Mouse (Mus musculus) liver, embryonic 16.5 days (tissue): ENCODE results near the gene Cers6. TPM values are rescaled to one million over a fixed set of nuclear protein-coding genes. Genes with fewer than 3 reads are reported as not detected.

Experiments used
- ATAC-seq: fragments of 200-750 bp; cut with Nextera tagmentation; 2 replicates; pipeline ENCODE4 v1.8.0; 2017; ENCODE audit warnings: low read depth, mild to moderate bottlenecking, moderate number of reproducible peaks, moderate library complexity
- H3K27ac ChIP-seq: fragments of 300-500 bp; sonication (generic); 2 replicates; pipeline ENCODE4 v1.5.1; 2014; ENCODE audit warnings: mild to moderate bottlenecking, low read length
- H3K27me3 ChIP-seq: fragments of 300-500 bp; sonication (generic); 2 replicates; pipeline ENCODE4 v1.6.1; 2014; ENCODE audit warnings: low read depth, low read length, mixed read lengths; ENCODE audit not compliant: control insufficient read depth, insufficient read depth
- H3K36me3 ChIP-seq: fragments of 300-500 bp; sonication (generic); 2 replicates; pipeline ENCODE4 v1.6.1; 2014; ENCODE audit warnings: mild to moderate bottlenecking; ENCODE audit not compliant: control insufficient read depth, insufficient read depth
- H3K4me1 ChIP-seq: fragments of 300-500 bp; sonication (generic); 2 replicates; pipeline ENCODE4 v1.6.1; 2014; ENCODE audit warnings: low read depth, low read length, mixed read lengths; ENCODE audit not compliant: control insufficient read depth
- H3K4me2 ChIP-seq: fragments of 300-500 bp; sonication (generic); 2 replicates; pipeline ENCODE4 v1.6.1; 2014; ENCODE audit warnings: low read depth, low read length, mixed read lengths
- H3K4me3 ChIP-seq: fragments of 300-500 bp; sonication (generic); 2 replicates; pipeline ENCODE4 v1.5.1; 2014; ENCODE audit warnings: low read depth, mild to moderate bottlenecking, low read length
- H3K9ac ChIP-seq: fragments of 300-500 bp; sonication (generic); 2 replicates; pipeline ENCODE4 v1.6.1; 2014; ENCODE audit warnings: low read depth, low read length
- H3K9me3 ChIP-seq: fragments of 300-500 bp; sonication (generic); replicated peaks from 2 replicates; pipeline ENCODE4 v1.6.1; 2016; ENCODE audit warnings: low read length; ENCODE audit not compliant: control insufficient read depth
- WGBS: fragments of 180-500 bp; shearing (Covaris S2); extraction: QIAGEN DNeasy Blood & Tissue Kit; methylation state at CpG from one replicate; pipeline ENCODE4 v1.1.7; 2014; ENCODE audit not compliant: insufficient replicate concordance; 5-methylcytosine and 5-hydroxymethylcytosine counted together
- polyA plus RNA-seq: library from polyadenylated mRNA; unstranded; fragments of >200 nt; fragmentation: Nextera tagmentation; extraction: Ambion mirVana; gene quantifications from 2 replicates; pipeline ENCODE4 v1.2.1, GENCODE M21; 2015

Cers6 gene
- polyA plus RNA-seq, 1 experiment from 2014 or later, result 10.7 TPM

GRCm38 (mm10) chr2:68873653-68874441 is 12.6 kb downstream of the Cers6 start:
- 0 out of 2 replicates have a peak overlapping the region, but pooled peaks have one; percentile 24 for H3K4me2 ChIP-seq
- H3K27me3 ChIP-seq, result no peaks in the 10 kb centered on the region

DNA sequence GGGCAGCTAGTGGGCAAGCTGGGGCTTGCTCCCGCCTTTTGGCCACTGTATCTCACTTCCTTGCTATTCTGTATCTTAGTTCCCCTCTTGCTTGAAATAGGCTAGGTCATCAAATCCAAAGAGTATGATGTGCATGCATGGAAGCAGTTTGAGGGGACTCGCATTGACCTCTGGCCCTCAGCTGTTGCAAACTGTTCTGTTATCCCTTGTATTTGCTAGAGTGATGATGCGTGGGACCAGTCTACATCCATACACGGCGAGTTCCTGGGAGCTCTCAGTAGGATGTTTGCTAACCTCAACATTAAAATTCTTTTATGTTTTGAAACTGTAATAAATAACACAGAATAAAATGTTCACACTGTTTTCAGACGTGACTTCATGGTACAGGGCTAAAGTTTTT is 13.3 kb downstream of the Cers6 start:
- 56% methylated on average over 6 of the region's 6 CpGs for WGBS
- ATAC-seq, result no peak
- Histone ChIP-seq H3K4me2 (0 out of 2 replicates have a peak overlapping the region, but pooled peaks have one; percentile 24), H3K9ac (no peak overlapping the region), H3K27me3 (no peaks in the 10 kb centered on the region), H3K36me3 (no peaks in the 10 kb centered on the region), H3K9me3 (no peaks in the 10 kb centered on the region), H3K4me3 (no peak overlapping the region), H3K27ac (peak overlapping the region; percentile 48), H3K4me1 (peaks cover 18% of the 10 kb centered on the region)

More at GRCm38 (mm10) chr2:68873653-68874441, 12.6 kb downstream of the Cers6 start:
- Histone ChIP-seq H3K4me3 (no peak overlapping the region), H3K4me1 (peaks cover 18% of the 10 kb centered on the region), H3K27ac (peak overlapping the region; percentile 48), H3K9me3 (no peaks in the 10 kb centered on the region), H3K36me3 (no peaks in the 10 kb centered on the region), H3K9ac (no peak overlapping the region)
- 40% methylated on average over 15 of the region's 15 CpGs for WGBS
- peak; percentile 73 for ATAC-seq

DNA sequence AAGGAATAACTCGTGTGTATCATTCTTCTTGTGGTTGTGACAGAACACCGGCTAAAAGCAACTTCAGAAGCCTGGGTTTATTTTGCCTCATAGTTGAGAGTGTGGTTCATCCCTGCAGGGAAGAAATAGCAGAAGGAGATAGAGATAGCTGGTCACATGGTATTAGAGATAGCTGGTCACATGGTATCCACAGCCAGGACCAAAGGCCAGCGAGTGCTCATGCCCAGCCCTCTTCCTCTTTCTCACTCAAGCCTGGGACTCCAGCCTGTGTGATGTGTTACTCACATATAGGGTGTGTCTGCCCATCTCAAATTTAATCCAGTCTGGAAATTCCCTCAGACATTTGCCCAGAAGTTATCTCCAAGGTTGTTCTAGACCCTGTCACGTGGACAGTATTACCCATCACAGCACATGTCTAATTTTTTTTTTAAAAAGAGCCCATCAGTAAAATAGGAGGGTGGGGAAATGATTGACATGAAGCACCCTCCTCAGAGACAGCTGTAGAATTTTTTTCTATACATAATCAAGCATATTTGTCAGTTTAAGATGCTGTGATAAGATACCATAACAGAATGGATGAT is 17.9 kb downstream of the Cers6 start:
- ATAC-seq, result no peak
- H3K4me3 ChIP-seq, result no peak overlapping the region
- no peak overlapping the region for H3K9ac ChIP-seq
- no peaks in the 10 kb centered on the region for H3K36me3 ChIP-seq
- no peaks in the 10 kb centered on the region for H3K9me3 ChIP-seq
- 24% methylated on average over 4 of the region's 4 CpGs for WGBS
- H3K4me1 ChIP-seq, result peaks cover 6% of the 10 kb centered on the region
- H3K27me3 ChIP-seq, result no peaks in the 10 kb centered on the region
- H3K4me2 ChIP-seq, result no peak overlapping the region
- H3K27ac ChIP-seq, result no peak overlapping the region

DNA sequence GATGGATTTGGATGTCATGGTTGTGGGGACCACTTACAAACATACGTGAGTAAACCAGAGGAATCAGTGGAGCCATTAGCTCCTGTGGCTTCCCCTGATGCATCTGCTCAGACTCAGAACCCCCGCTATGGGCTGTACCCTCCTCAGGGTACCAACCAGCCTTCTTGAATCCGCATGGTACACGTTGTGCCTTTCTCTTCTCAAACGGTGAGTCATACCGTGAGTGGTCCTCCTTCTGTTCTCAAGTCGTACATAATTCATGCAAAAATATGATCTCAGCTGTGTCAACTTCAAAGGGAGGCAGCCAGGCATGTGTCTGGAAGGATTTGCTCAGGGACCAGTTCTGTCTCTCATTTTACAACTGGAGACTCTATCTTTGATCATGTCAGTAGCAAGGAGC is 23.3 kb downstream of the Cers6 start:
- H3K4me1 ChIP-seq, result no peaks in the 10 kb centered on the region
- no peaks in the 10 kb centered on the region for H3K9me3 ChIP-seq
- H3K4me3 ChIP-seq, result no peak overlapping the region
- H3K4me2 ChIP-seq, result no peak overlapping the region
- no peak overlapping the region for H3K9ac ChIP-seq
- no peaks in the 10 kb centered on the region for H3K36me3 ChIP-seq
- H3K27me3 ChIP-seq, result no peaks in the 10 kb centered on the region
- H3K27ac ChIP-seq, result no peak overlapping the region
- WGBS, result 67% methylated on average over 7 of the region's 7 CpGs
- no peak for ATAC-seq

- Histone ChIP-seq H3K4me3 (no peak overlapping the region), H3K9me3 (no peaks in the 10 kb centered on the region), H3K4me2 (no peak overlapping the region), H3K4me1 (no peaks in the 10 kb centered on the region), H3K9ac (no peak overlapping the region), H3K36me3 (no peaks in the 10 kb centered on the region), H3K27me3 (no peaks in the 10 kb centered on the region), H3K27ac (no peak overlapping the region)
- 55% methylated on average over 2 of the region's 2 CpGs for WGBS
- no peak for ATAC-seq
These were observed 24.0 kb downstream of the Cers6 start for GRCm38 (mm10) chr2:68885206-68885605.

DNA sequence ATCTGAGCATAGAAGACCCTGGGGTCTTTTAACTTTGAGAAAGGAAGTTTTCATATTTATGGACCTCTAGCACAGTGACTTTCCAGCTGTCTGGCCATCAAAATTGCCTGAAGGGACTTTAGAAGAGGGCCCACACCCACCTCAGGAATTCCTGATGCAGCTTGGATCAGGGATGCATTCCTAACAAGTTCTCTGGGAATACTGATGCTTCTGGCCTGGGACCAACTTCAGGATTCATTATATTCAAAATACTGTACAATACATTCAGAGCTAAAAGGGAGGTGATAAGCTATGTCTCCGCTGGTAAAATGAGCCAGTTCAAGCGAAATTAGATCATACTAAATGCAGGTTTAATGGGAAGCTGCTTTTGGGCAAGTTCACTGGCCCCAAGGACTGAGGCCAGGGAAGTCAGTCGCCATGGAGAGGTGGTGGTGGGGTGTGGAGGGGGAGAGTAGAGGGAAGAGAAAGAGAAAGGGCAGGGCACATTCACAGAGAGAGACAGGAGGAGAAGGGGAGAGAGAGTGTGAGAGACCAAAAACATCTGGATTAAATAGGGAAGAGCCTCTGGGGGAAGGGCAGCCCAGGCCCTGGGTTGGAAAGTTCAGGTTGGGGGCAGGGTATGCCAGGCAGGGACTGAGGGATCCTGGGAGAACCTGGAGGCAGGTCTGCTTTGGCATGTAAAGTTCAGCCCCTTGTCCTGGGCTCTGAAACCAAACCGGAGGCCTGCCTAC is 24.7 kb downstream of the Cers6 start:
- H3K27me3 ChIP-seq, result no peaks in the 10 kb centered on the region
- no peak overlapping the region for H3K4me3 ChIP-seq
- H3K27ac ChIP-seq, result no peak overlapping the region
- H3K4me2 ChIP-seq, result no peak overlapping the region
- no peaks in the 10 kb centered on the region for H3K36me3 ChIP-seq
- no peak for ATAC-seq
- 56% methylated on average over 4 of the region's 4 CpGs for WGBS
- no peaks in the 10 kb centered on the region for H3K4me1 ChIP-seq
- H3K9ac ChIP-seq, result no peak overlapping the region
- no peaks in the 10 kb centered on the region for H3K9me3 ChIP-seq

GRCm38 (mm10) chr2:68886661-68887060 is 25.4 kb downstream of the Cers6 start:
- H3K4me1 ChIP-seq, result no peaks in the 10 kb centered on the region
- H3K36me3 ChIP-seq, result no peaks in the 10 kb centered on the region
- ATAC-seq, result no peak
- no peak overlapping the region for H3K4me3 ChIP-seq
- H3K4me2 ChIP-seq, result no peak overlapping the region
- WGBS, result 73% methylated on average over 4 of the region's 4 CpGs
- H3K27ac ChIP-seq, result no peak overlapping the region
- H3K9ac ChIP-seq, result no peak overlapping the region
- H3K9me3 ChIP-seq, result no peaks in the 10 kb centered on the region
- no peaks in the 10 kb centered on the region for H3K27me3 ChIP-seq

- Histone ChIP-seq H3K4me1 (no peaks in the 10 kb centered on the region), H3K4me2 (no peak overlapping the region), H3K27me3 (no peaks in the 10 kb centered on the region), H3K36me3 (no peaks in the 10 kb centered on the region), H3K4me3 (no peak overlapping the region), H3K27ac (no peak overlapping the region), H3K9ac (no peak overlapping the region), H3K9me3 (no peaks in the 10 kb centered on the region)
- no peak for ATAC-seq
- 58% methylated on average over 3 of the region's 3 CpGs for WGBS
These were observed 27.0 kb downstream of the Cers6 start for GRCm38 (mm10) chr2:68888094-68888705.
